Mouse (Mus musculus): ENCODE measurements around the gene B3gnt3.
"Not testable (repeated sequence)": the region's sequence is repeated elsewhere in the genome, so short reads cannot be mapped to it uniquely, and the experiment has no call there.

The B3gnt3 gene

DNA sequence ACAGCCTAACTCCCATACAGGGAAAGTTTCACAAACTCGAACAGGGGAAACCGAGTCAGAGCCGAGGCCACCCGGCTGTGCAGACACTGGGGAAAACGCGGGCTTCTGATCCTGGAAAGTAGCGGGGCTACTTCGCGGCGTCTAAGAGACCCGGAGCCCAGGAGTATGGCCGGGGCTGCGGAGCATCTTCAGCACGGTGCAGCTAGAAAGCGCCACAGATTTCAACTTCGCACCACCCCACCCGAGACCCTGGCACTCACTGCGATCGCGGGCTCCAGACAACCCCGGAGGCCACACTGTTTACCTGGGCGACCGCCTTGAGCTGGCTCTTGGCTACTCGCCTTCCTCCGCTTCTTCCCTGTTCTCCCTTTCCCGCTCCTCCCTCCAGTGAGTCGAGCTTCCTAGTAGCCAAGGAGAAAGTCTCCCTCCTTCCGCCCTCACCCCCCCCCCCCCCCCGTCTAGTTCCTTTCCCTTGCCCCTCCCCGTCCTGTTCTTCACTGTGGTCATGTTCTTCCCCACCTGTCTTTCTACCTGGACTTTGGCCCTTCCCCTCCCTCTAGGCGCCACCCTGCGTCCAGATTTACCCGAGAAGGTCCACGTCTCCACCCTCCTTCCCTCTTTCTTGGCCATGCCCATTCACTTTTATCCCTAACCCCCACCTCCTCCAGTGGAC is at the start of gene B3gnt3:
TSS of gene B3gnt3 (minus strand) at position 376 of the 673 bp plus-strand sequence.
- no peak for DNase-seq

DNA sequence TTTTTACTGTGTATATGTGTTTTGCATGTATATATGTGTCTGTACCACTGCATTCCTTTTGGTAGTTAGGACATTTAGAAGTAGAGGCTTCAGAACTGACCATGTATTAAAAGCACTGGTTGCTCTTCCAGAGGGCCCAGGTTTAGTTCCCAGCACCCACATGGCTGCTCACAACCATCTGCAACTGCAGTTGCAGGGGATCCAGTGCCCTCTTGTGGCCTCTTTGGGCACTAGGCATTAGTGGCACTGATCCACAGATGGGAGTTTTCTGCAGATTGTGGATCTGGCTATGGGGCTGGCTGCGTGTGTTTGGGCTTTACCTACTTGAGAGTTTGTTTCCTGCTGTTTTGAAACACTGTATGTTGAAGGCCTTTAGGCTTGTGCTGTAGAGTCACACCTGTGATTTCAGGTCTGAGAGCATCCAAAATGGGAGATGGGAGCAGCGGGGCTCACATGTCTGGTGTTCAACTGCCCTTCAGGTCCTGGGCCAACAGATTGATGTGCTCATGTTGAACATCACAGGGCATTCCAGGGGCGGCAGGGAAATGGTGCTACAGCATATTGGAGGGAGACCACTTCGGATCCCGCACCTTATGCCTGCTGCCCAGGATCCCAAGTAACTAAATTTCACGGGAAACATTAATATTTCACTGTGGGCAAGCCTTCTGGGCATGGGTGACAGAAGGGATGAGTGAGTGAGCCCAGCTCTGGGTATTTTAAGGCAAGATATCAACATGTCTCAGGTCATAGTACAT is 47.9 kb upstream of the B3gnt3 start:
- not testable (repeated sequence) for DNase-seq

DNA sequence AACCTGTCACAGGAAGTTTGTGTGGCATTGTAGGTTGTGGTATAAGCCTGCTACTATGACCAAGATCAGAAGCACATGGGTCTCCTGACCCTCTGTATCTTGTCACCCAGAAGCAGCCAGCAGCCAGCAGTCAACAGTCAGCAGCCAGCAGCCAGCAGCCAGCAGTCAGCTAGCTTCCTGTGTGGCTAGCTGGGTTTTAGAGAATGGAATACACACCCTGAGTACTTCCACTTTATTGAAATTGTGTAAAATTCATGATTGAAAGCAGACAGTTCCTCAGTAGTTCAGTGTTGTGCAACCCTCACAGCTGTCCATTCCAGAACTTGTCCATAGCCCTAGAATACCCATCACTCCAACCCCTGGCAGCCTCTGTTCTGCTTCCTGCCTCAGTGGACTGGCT is 45.5 kb upstream of the B3gnt3 start:
- not testable (repeated sequence) for DNase-seq

DNA sequence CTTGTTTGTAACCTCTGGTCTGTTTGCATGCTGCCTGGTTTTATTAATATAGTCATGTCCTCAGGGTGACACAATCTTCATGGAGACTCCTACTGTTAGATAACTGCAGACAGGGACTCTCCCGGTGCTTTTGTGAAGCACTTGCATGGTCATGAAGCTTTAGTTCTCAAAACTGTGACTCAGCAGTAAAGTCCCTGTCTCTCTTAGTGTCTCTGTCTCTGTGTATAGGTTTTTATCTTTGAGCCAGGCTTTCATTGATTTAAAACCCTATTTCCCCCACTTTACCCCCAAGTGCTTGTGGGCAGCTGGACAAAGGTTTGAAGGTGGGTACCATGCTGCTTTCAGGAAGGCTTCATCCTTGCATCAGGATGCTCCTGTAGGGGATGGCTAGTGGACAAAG is 43.7 kb upstream of the B3gnt3 start:
- no peak for DNase-seq

DNA sequence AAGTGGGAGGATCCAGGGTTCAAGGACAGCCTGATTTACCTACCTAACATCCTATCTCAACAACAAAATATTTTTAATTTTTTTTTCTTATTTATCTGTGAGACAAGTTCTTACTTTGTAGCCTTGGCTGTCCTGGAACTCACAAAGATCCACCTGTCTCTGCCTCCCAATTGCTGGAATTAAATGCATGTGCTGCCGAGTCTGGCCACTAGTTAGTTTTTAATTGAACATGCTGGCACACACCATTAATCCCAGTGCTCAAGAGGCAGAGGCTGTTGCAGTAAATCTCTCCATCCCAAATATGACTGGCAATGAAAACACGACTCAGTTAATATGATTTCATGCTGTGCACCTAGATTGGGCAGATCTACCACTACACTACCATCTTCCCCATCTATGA is 41.2 kb upstream of the B3gnt3 start:
- DNase-seq: no peak

DNA sequence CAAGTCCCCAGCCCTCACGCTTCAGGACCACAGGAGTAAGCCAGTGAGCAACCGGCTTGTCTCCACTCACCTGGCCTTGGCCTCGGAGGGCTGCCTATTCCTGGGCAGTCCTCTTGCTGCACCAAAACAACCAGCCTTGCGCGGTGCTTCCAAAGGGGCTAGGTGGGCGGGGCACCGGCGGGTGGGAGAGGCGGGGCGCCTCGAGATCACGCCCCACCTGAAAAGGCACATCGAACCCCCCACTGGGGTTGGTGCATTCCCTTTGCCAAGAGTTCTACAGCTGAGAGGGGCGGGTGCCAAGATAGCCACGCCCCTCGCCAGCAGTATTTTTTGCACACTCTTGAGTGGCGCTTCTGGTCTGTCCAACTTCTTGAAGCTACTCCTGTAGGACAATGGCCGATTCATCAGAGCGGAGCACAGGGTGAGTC is 40.1 kb upstream of the B3gnt3 start:
- DNase-seq: no peak

DNA sequence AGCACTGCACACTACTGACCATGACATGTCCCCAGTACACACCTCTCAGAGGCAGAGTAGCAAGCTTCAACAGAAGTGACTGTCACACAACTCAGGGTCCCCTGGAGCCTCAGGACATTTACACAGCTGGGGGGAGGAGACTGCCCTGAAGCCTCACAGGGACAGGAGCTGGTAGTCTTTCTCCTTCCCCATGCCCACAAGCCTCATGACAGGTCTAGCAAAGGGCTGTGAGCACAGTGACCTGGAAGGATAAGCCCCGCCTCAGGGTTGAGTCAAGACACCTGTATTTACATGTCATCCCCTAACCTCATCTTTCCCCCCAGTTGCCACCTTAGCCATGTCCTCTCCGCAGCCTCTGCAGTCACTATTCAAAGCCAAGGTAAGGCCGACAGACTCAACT is 39.6 kb upstream of the B3gnt3 start:
- DNase-seq: no peak

DNA sequence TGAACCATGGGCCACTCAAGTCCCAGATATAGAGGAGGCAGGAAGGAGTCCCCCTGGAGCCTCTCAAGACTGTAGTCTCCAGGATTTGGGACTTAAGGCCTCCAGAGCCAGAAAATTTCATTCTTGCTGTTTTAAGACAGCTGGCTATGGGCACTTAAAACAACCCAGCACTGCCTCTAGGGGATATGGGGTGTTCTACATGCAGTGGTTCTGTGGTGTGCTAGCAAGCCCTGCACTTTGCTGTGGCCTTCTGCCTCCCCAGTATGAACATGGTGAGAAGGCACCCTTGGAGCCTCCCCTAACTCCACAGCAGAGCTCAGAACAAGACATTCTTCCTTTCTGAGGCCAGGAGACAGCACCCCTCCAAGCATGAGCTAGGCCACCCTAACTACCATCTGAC is 36.7 kb upstream of the B3gnt3 start:
- DNase-seq: not testable (repeated sequence)

DNA sequence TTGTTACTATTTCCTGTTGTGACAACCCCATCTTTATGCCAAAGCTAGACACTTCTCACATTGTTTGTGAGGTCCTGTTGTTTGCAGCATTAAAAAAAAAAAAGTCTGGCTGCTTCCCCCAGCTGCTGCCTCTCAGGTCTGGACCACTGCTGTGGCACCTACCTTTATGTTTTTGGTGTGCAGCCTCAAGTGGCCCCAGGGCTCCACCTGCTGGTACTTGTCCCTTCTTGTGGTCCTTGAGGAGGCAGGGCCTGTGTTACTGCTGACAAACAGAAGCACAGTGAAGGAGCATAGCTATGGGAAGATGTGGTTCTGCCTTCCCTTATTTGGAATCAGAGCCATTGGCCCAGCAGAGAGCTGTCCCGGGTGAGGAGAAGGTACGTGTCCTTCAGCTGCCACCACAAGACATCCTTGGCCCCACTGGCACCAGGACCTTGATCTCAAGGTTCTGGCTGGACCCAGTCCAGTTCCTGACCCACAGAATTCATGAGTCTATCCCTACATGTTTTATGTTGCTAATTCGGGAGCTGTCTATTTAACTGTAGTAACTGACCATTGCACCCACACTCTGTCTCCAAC is 30.2 kb upstream of the B3gnt3 start:
- no peak for DNase-seq

DNA sequence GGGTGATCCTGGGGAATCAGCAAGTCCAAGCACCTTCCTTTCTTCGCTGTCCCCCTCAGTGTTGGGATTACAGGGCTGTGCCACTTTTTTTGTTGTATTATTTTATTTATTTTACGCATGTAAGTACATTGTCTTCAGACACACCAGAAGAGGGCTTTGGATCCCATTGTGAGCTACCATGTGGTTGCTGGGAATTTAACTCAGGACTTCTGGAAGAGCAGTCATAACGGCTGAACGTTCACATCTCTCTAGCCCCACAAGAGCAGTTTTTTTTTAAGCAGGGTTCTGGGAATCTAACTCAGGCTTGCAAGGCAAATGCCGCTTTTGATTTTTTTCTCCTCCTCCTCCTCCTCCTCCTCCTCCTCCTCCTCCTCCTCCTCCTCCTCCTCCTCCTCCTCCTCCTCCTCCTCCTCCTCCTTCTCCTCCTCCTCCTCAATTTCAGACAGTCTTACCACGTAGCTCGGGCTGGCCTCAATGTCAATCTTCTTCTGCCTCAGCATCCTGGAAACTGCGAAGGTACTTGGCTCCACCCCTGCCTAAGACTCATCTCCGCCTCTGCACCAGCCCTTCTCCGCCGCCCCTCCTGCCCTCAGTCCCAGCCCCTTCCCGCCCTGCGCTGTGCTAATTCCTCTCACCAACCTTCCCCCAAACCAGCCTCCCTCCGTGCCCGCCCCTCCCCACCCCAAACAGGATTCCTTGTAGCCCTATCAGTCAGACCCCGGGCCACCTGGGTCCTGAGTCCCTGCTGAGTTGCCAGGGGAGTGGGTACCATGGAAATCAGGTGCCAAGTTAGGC is 27.4 kb upstream of the B3gnt3 start:
- no peak for DNase-seq

DNA sequence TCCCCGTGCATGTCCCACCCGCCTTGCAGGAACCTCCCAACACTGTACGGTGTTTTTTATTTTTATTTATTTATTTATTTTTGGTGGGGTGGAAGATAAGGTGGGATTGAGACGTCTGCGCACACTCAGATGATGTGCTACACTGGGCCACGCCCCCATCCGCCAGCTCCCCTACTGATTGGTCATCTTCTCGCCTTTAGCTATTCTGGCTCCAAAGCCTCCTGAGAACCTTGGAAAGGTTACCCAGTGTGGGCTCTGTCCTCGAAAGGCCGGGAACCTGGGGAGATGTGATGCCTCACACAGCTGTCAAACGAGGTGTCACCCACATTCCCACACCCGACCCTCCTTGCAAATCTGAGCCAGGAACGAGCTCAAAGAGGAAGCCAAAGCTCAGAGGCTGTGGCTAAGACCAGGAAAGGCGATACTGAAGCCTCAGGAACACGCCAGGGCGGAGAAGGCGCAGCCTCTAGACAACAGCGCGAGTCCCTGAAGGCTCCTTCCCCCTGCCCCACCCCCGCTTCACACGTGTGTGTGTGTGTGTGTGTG is 26.7 kb upstream of the B3gnt3 start:
- DNase-seq: peak; percentile 72

DNA sequence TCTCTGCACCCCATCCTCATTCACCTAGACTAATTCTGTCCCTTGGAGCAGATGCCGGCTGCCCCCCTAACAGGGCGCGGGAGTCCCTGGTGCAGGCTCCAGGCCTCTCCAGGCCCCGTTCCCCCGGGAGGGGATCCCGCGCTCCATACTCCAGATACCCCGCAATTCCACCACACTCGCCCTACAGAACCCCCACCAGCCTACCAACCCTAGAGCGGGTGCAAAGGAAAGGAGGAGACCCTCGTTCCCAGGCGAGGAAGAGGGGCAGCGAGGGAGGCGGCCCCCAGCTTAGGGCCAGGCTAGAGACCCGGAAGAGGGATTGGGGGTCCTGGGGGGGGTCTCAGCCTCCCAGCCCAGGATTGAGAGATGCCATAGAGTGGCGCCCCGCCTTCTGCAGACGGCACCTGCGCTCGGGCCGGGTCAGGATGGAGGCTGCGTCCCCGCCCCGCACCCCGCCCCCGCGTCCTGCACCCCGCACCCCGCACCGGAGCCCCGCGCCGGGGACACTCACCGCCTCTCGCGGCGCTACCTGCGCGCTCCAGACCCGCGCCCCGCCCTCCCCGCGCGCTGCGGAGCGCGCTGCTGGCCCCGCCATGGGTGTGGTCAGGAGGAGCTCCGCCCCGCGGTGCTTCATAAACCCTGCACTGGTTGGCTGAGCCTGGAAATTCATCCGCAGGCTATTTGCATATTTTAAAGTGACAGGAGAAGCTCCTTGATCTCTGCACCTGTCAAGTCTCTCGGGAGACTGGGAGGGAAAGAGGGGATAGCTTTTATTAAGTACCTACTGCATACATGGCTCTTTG is 23.7 kb upstream of the B3gnt3 start, which contains the start of gene Fcho1:
TSS of gene Fcho1 (minus strand) at position 595 of the 803 bp plus-strand sequence.
- peak; percentile 89 for DNase-seq

DNA sequence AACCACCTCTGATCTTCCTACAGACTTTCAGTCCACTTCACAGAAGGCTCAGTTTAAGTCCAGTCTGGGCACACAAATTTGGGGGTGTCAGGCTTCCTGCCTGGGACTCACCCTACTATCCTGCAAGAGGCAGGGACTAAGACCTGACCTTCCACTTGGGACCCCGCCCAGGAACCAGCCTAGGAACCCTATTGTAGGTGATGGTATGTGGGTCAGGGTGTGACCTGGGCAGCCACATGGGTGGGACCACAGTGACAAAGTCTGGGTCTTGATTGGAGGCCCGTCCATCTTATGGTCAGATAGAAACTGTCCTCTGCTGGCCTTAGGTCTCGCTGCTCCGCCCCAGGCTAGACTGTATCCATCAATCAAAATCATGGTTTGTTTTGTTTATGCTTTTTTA is 22.8 kb upstream of the B3gnt3 start:
- DNase-seq: no peak

DNA sequence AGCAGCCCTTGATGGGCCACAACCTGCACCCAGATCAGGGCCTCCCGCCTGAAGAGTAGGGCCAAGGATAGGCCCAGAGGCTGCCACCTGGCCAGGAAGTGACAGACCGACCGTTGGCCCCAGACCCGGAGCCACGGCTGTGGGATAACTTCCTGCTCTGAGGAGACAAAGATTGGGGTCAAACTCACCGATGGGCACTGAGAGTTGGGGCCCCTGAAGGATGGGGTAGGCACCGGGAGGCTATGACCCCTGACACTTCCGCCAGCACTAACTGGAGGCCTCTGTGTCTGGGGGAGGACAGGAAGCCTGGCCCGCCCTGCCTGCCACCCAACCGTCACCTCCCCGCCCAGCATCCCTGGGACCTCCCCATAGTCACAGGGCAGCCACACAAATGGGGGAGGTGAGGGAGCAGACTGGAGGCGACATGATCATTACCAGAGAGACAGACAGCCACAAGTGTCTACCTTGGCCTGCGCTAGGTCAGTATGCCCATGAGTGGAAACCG is 21.5 kb upstream of the B3gnt3 start:
- no peak for DNase-seq

DNA sequence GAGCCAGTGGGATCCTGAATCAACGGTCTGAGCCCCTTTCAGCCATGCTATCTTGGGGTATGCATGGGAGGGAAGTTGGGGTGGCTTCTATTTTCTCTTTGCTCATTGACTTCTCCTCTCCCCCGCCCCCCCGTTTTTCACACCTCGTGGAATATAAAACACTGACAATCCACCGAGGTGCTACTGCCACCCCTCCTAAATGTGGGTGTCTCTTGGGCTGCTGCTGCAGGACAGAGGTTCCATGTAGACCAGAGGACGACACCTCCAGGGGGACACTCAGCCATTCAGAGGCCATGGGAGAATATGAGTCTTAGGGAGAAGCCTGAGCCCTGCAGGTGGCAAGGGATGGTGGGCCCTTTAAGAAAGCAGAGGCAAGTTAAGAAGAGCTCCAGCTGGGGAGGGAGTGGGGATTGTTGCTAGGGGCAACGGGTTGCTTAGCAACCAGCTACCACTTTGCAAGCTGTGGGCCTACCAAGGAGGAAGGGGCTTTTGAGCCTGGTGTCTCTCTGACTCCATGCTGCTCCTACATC is 18.4 kb upstream of the B3gnt3 start:
- no peak for DNase-seq

DNA sequence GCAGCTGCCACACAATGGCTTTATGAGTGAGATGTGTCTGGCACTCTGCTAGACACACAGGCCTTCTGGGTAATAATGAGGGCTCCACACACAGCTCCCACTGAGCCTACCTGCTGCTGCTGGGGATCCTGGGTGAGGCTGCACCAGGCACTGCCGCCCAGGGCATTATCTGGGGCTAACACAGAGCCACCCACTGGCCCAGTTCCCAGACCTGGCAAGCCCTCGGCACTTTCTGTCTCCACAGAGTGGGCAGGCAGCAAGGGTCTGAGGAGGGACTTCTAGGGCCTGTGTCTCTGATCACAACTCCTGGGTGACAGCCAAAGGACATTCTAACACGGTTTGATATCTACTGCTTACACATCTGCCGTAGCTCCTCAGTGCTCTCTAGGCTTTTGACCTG is 17.6 kb upstream of the B3gnt3 start:
- DNase-seq: no peak

DNA sequence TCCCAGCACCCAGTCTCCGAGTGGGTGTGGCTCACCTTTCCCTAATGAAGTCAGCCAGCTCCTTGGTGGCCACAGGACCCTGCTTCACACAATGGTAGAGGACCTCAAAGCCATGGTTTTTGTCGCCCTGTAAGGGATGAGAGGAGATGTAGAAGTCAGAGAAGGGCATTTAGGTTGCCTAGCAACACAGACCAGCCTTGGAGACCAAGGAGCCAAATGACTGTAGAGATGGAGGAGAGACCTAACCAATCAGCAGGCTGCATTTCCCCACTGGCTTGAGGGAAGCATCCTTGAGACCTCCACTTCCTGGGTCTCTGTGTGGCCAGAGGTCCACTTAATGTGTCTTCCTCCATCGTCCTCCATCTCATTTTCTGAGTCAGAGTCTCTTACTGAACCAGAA is 16.7 kb upstream of the B3gnt3 start:
- DNase-seq: no peak

DNA sequence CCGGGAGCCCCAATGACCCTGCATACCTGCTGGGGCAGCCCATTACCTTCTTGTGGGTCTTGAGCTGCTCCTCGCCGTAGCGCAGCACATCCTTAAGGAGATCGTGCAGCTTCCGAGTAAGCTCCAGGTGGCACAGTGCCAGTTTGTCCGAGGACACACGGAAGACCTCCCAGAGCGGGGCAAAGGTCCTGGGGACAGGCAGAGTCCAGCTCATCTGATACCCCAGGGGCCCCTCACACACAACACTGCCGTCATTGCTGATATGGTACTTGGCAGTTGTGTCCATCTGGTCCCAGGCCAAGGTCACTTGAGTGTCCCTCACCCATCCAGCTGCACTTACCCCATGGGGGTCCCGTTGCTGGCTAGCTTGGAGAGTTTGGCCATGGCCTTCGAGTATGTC is 15.5 kb upstream of the B3gnt3 start:
- no peak for DNase-seq

DNA sequence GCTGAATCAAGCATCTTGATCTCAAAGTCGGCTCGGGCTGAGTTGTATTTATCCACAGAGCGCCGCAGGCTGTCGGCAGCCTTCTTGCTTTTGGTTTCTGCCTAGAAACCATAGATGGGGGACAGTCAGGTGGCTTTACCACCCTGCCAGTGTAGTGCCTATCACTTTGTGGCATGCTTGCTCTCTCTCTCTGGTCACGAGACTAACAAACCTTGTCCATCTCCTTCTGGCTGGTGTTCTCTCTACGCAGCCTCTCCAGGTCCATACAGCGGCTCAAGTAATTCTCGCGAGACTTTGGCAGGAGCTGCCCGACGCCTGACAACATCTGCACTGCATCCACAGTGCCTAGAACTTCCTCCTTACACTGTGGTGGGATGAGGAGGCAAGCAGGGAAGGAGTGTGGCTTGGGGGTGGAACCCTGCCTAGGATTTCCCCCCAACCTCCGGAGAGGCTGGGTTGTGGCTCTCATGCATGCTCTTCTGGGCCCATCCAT is 15.0 kb upstream of the B3gnt3 start:
- no peak for DNase-seq

DNA sequence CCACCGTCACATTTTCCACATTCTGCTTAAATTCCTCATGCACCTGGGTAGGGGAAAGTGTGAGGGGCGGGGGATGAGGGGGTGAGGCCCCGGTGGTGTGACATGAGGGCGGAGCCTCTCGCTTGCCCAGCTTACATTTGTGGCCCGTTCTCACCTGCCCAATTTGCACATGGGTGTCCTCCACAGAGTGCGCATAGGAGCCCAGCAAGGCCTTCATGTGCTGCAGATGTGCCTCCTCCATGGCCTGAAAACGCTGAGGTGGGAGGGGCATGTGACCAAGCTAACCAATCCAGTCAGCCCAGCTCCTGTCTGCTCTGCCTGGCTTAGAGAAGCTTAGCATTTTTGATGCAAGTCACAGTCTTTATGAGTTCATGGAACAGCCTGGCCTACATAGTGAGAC is 13.9 kb upstream of the B3gnt3 start:
- DNase-seq: no peak

DNA sequence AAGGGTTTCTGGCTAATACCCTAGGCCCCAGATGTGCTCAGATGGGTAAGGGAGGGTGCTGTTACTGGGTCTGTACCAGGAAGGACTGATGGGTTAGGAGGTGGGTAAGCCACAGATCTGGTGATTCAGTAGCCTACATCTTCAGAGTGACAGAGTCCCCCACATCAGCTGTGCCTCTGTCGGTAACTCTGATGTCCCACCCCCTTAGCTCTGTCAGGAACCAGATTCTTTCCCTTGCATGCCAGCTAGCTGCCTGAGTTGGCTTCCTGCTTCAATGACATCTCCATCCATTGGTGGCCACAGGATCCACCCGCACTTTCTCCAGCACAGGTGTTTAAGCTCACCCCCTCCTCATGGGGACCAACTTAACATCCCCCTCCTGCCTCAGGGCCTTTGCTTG is 10.0 kb upstream of the B3gnt3 start:
- DNase-seq: no peak

All from cerebellum, adult 11 months (tissue).